Mouse (Mus musculus) E14TG2a.4 (cell line): ENCODE measurements around the gene Aga.

Experiments
- CTCF ChIP-seq: conservative IDR thresholded peaks from 2 replicates; pipeline ENCODE4 v1.5.1; 2014; ENCODE audit warnings: low read length
- NANOG ChIP-seq: IDR thresholded peaks from 2 replicates; pipeline ENCODE4 v1.6.1; 2014; ENCODE audit warnings: borderline replicate concordance, low read length, mixed read lengths
- POU5F1 ChIP-seq: IDR thresholded peaks from 2 replicates; pipeline ENCODE4 v1.6.1; 2014; ENCODE audit warnings: low read length, borderline replicate concordance

DNA sequence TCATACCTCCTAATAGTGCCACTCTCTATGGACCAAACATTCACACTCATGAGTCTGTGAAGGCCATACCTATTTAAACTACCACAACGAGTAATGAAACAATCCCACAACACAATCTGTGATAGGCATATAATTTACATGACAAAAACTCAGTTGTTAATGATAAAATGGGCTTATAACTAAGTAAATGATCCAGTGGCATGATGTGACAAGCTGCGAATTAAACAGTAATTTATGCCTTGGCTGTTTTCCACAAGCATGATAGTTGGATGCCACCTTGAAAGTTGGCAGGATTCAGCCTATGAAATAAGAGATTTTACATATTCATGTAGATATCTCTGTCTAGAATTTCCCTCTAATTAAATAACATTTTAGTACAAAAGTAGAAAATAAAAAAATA is 28.1 kb downstream of the Aga start:
- TF ChIP-seq CTCF (no peak), POU5F1 (no peak), NANOG (no peak)
